Mouse (Mus musculus) ES-E14 (cell line): ENCODE measurements around the gene Zfyve28. TPM values are rescaled to one million over a fixed set of nuclear protein-coding genes. Genes with fewer than 3 reads are reported as not detected.

ENCODE experiments used
- DNase-seq: peaks from one replicate; pipeline ENCODE4 v3.0.0-alpha.2; 2013; ENCODE audit warnings: low read depth, low spot score
- H3K27ac ChIP-seq: 2 replicates; pipeline ENCODE4 v1.5.1; 2012; ENCODE audit warnings: low read depth, mild to moderate bottlenecking, low read length, moderate library complexity, mixed read lengths; ENCODE audit not compliant: poor library complexity, insufficient read depth, severe bottlenecking
- H3K36me3 ChIP-seq: 2 replicates; pipeline ENCODE4 v1.6.1; 2012; ENCODE audit warnings: mild to moderate bottlenecking, low read length, moderate library complexity, mixed read lengths; ENCODE audit not compliant: control insufficient read depth, poor library complexity, insufficient read depth, severe bottlenecking
- H3K4me1 ChIP-seq, 2 experiments: fragments of 150-350 bp in 1 of 2; sonication (generic) in 1 of 2; 2 replicates each; pipeline ENCODE4 v1.6.1; 2012; ENCODE audit warnings: low read length in 2 of 2, mild to moderate bottlenecking in 1 of 2, mixed read lengths in 1 of 2; ENCODE audit not compliant: control insufficient read depth in 2 of 2, insufficient read depth in 2 of 2, poor library complexity in 1 of 2
- H3K4me3 ChIP-seq, 2 experiments: fragments of 150-350 bp in 1 of 2; sonication (generic) in 1 of 2; 2 replicates each; pipeline ENCODE4 v1.5.1; 2012; ENCODE audit warnings: low read length in 2 of 2, low read depth in 1 of 2, mild to moderate bottlenecking in 1 of 2, mixed read lengths in 1 of 2; ENCODE audit not compliant: insufficient read depth in 1 of 2, poor library complexity in 1 of 2, severe bottlenecking in 1 of 2
- H3K9ac ChIP-seq: 2 replicates; pipeline ENCODE4 v1.6.1; 2012; ENCODE audit warnings: low read depth, mild to moderate bottlenecking, low read length, mixed read lengths; ENCODE audit not compliant: poor library complexity, insufficient read depth, severe bottlenecking
- H3K9me3 ChIP-seq: fragments of 150-350 bp; sonication (generic); 2 replicates; pipeline ENCODE4 v1.6.1; 2012; ENCODE audit warnings: low read depth, mild to moderate bottlenecking, low read length; ENCODE audit not compliant: control insufficient read depth, insufficient read depth
- CHD2 ChIP-seq: IDR thresholded peaks from 2 replicates; pipeline ENCODE4 v1.6.1; 2014; ENCODE audit warnings: mild to moderate bottlenecking, low read depth, low read length, inconsistent platforms
- HCFC1 ChIP-seq: IDR thresholded peaks from 2 replicates; pipeline ENCODE4 v1.6.1; 2012; ENCODE audit warnings: low read length, inconsistent platforms, borderline replicate concordance; ENCODE audit not compliant: insufficient read depth
- MAFK ChIP-seq: IDR thresholded peaks from 2 replicates; pipeline ENCODE4 v1.6.1; 2014; ENCODE audit warnings: mild to moderate bottlenecking, low read depth, low read length, inconsistent platforms; ENCODE audit not compliant: insufficient read depth
- ZC3H11A ChIP-seq: IDR thresholded peaks from 2 replicates; pipeline ENCODE4 v1.6.1; 2012; ENCODE audit warnings: low read depth, mild to moderate bottlenecking, inconsistent platforms, low read length, borderline replicate concordance
- ZNF384 ChIP-seq: IDR thresholded peaks from 2 replicates; pipeline ENCODE4 v1.6.1; 2012; ENCODE audit warnings: low read depth, low read length, inconsistent platforms
- in situ Hi-C, 2 experiments: fragments of 600-800 bp; cut with MboI; formaldehyde crosslinking; loops; one replicate each; pipeline ENCODE4 v1.15.1; 2025; ENCODE audit warnings: low sequenced_read_pairs in 2 of 2, inconsistent platforms in 1 of 2; ENCODE audit not compliant: unreplicated experiment in 2 of 2
- total RNA-seq: library from RNA; depleted of rRNA; stranded (reverse); fragments of 300-350 nt; gene quantifications from 2 replicates; pipeline ENCODE4 v1.2.3, GENCODE M21; 2012

The Zfyve28 gene
- total RNA-seq, 1 experiment = 12.3 TPM

GRCm38 (mm10) chr5:34243062-34243461 is 45.2 kb downstream of the Zfyve28 start:
- DNase-seq = no peak
- Histone ChIP-seq H3K36me3 (no peaks in the 10 kb centered on the region), H3K4me3 (no peak overlapping the region), H3K27ac (no peak overlapping the region), H3K9me3 (no peaks in the 10 kb centered on the region), H3K9ac (no peak overlapping the region), H3K4me1 (no peaks in the 10 kb centered on the region)
- in situ Hi-C loops = no loop called here
- TF ChIP-seq HCFC1 (no peak), MAFK (no peak), ZC3H11A (no peak), ZNF384 (no peak), CHD2 (no peak)

- no peaks in the 10 kb centered on the region for H3K36me3 ChIP-seq
- no peak overlapping the region for H3K4me3 ChIP-seq
- no peak overlapping the region for H3K9ac ChIP-seq
- H3K27ac ChIP-seq = no peak overlapping the region
- in situ Hi-C loops = no loop called here
- no peaks in the 10 kb centered on the region for H3K9me3 ChIP-seq
- peak; percentile 50; the same call in 1 of the 2 replicates for TF ChIP-seq MAFK
- no peak for TF ChIP-seq ZNF384
- no peak for DNase-seq
- H3K4me1 ChIP-seq = no peaks in the 10 kb centered on the region
Measured at GRCm38 (mm10) chr5:34242224-34242963, 45.9 kb downstream of the Zfyve28 start.

- in situ Hi-C loops = no loop called here
- Histone ChIP-seq H3K36me3 (no peaks in the 10 kb centered on the region), H3K4me3 (no peak overlapping the region), H3K9ac (no peak overlapping the region), H3K4me1 (no peaks in the 10 kb centered on the region), H3K9me3 (no peaks in the 10 kb centered on the region), H3K27ac (no peak overlapping the region)
- no peak for DNase-seq
- TF ChIP-seq MAFK = no peak
- TF ChIP-seq ZC3H11A = no peak
- TF ChIP-seq ZNF384 = no peak
- no peak for TF ChIP-seq HCFC1
- no peak for TF ChIP-seq CHD2
Measured at GRCm38 (mm10) chr5:34238444-34238843, 49.8 kb downstream of the Zfyve28 start.

GRCm38 (mm10) chr5:34235898-34236420 is 52.3 kb downstream of the Zfyve28 start:
- no peak for TF ChIP-seq MAFK
- no peak for TF ChIP-seq HCFC1
- no peak for TF ChIP-seq CHD2
- TF ChIP-seq ZNF384 = no peak
- TF ChIP-seq ZC3H11A = no peak
- Histone ChIP-seq H3K9ac (no peak overlapping the region), H3K4me1 (no peaks in the 10 kb centered on the region), H3K4me3 (no peak overlapping the region), H3K36me3 (peaks cover 3% of the 10 kb centered on the region; the same call in 1 of the 2 replicates), H3K27ac (no peak overlapping the region), H3K9me3 (no peaks in the 10 kb centered on the region)
- DNase-seq = peak; percentile 19
- in situ Hi-C loops = no loop called here
